Mouse (Mus musculus) stomach, embryonic 16.5 days (tissue): ENCODE results near the gene Brwd1. TPM values are rescaled to one million over a fixed set of nuclear protein-coding genes. Genes with fewer than 3 reads are reported as not detected.
"Not testable (repeated sequence)": the region's sequence is repeated elsewhere in the genome, so short reads cannot be mapped to it uniquely, and the experiment has no call there.

Experiments
- ATAC-seq: fragments of 200-750 bp; cut with Nextera tagmentation; 2 replicates; pipeline ENCODE4 v1.8.0; 2017; ENCODE audit warnings: moderate number of reproducible peaks, moderate TSS enrichment; ENCODE audit not compliant: insufficient read depth, low FRiP score
- H3K27ac ChIP-seq: fragments of 300-500 bp; sonication (generic); 2 replicates; pipeline ENCODE4 v1.5.1; 2014; ENCODE audit warnings: low read length
- H3K27me3 ChIP-seq: fragments of 300-500 bp; sonication (generic); 2 replicates; pipeline ENCODE4 v1.6.1; 2014; ENCODE audit warnings: low read length, control low read depth, mixed read lengths; ENCODE audit not compliant: control insufficient read depth, insufficient read depth
- H3K36me3 ChIP-seq: fragments of 300-500 bp; sonication (generic); 2 replicates; pipeline ENCODE4 v1.6.1; 2014; ENCODE audit warnings: low read length; ENCODE audit not compliant: control insufficient read depth, insufficient read depth
- H3K4me1 ChIP-seq: fragments of 300-500 bp; sonication (generic); 2 replicates; pipeline ENCODE4 v1.6.1; 2014; ENCODE audit warnings: low read length, control low read depth, mixed read lengths; ENCODE audit not compliant: control insufficient read depth, insufficient read depth
- H3K4me2 ChIP-seq: fragments of 300-500 bp; sonication (generic); 2 replicates; pipeline ENCODE4 v1.6.1; 2014; ENCODE audit warnings: low read depth, low read length, mixed read lengths
- H3K4me3 ChIP-seq: fragments of 300-500 bp; sonication (generic); replicated peaks from 2 replicates; pipeline ENCODE4 v1.5.1; 2014; ENCODE audit warnings: mild to moderate bottlenecking, low read length
- H3K9ac ChIP-seq: fragments of 300-500 bp; sonication (generic); 2 replicates; pipeline ENCODE4 v1.6.1; 2014; ENCODE audit warnings: low read length
- H3K9me3 ChIP-seq: fragments of 300-500 bp; sonication (generic); replicated peaks from 2 replicates; pipeline ENCODE4 v1.6.1; 2016; ENCODE audit warnings: low read length, control low read depth; ENCODE audit not compliant: control insufficient read depth
- WGBS: fragments of 180-500 bp; shearing (Covaris S2); extraction: QIAGEN DNeasy Blood & Tissue Kit; methylation state at CpG from one replicate; pipeline ENCODE4 v1.1.7; 2014; 5-methylcytosine and 5-hydroxymethylcytosine counted together
- polyA plus RNA-seq: library from polyadenylated mRNA; unstranded; fragments of >200 nt; fragmentation: Nextera tagmentation; extraction: Ambion mirVana; gene quantifications from 2 replicates; pipeline ENCODE4 v1.2.1, GENCODE M21; 2015

Brwd1 gene
- polyA plus RNA-seq, 1 experiment from 2014 or later, result 70.0 TPM

- Histone ChIP-seq H3K4me2 (no peak overlapping the region), H3K4me1 (no peaks in the 10 kb centered on the region), H3K27me3 (no peaks in the 10 kb centered on the region), H3K27ac (no peak overlapping the region), H3K36me3 (peaks cover 34% of the 10 kb centered on the region), H3K9me3 (no peaks in the 10 kb centered on the region), H3K4me3 (no peak overlapping the region), H3K9ac (no peak overlapping the region)
- 89% methylated on average over 4 of the region's 4 CpGs for WGBS
- no peak for ATAC-seq
These were observed 41.6 kb downstream of the Brwd1 start for GRCm38 (mm10) chr16:96040691-96041090.

GRCm38 (mm10) chr16:96039538-96039937 lies 42.8 kb downstream of the Brwd1 start:
- Histone ChIP-seq H3K4me1 (no peaks in the 10 kb centered on the region), H3K9ac (no peak overlapping the region), H3K36me3 (peaks cover 37% of the 10 kb centered on the region), H3K27me3 (no peaks in the 10 kb centered on the region), H3K4me2 (no peak overlapping the region), H3K9me3 (no peaks in the 10 kb centered on the region), H3K4me3 (no peak overlapping the region), H3K27ac (no peak overlapping the region)
- no peak for ATAC-seq
- 66% methylated on average over 6 of the region's 6 CpGs for WGBS

- Histone ChIP-seq H3K27ac (no peak overlapping the region), H3K4me1 (no peaks in the 10 kb centered on the region), H3K9me3 (no peaks in the 10 kb centered on the region), H3K4me3 (no peak overlapping the region), H3K27me3 (no peaks in the 10 kb centered on the region), H3K36me3 (peaks cover 30% of the 10 kb centered on the region), H3K4me2 (no peak overlapping the region), H3K9ac (no peak overlapping the region)
- 90% methylated on average over 6 of the region's 6 CpGs for WGBS
- no peak for ATAC-seq
These were observed 47.9 kb downstream of the Brwd1 start for GRCm38 (mm10) chr16:96034473-96034872.

GRCm38 (mm10) chr16:96032368-96033043 lies 49.8 kb downstream of the Brwd1 start:
- 87% methylated on average over 13 of the region's 13 CpGs for WGBS
- no peak for ATAC-seq
- H3K36me3 ChIP-seq, result peaks cover 32% of the 10 kb centered on the region

GRCm38 (mm10) chr16:96030476-96031102 lies 51.7 kb downstream of the Brwd1 start:
- no peaks in the 10 kb centered on the region for H3K9me3 ChIP-seq
- no peak overlapping the region for H3K4me3 ChIP-seq
- no peak for ATAC-seq
- no peak overlapping the region for H3K9ac ChIP-seq
- H3K27me3 ChIP-seq, result no peaks in the 10 kb centered on the region
- H3K4me2 ChIP-seq, result no peak overlapping the region
- peaks cover 33% of the 10 kb centered on the region for H3K36me3 ChIP-seq
- WGBS, result 77% methylated on average over 2 of the region's 2 CpGs
- no peak overlapping the region for H3K27ac ChIP-seq
- no peaks in the 10 kb centered on the region for H3K4me1 ChIP-seq

More at GRCm38 (mm10) chr16:96032368-96033043, 49.8 kb downstream of the Brwd1 start:
- Histone ChIP-seq H3K9me3 (no peaks in the 10 kb centered on the region), H3K9ac (no peak overlapping the region), H3K4me1 (no peaks in the 10 kb centered on the region), H3K27me3 (no peaks in the 10 kb centered on the region), H3K4me3 (no peak overlapping the region), H3K27ac (no peak overlapping the region), H3K4me2 (no peak overlapping the region)

GRCm38 (mm10) chr16:96026256-96026655 lies 56.1 kb downstream of the Brwd1 start:
- H3K27ac ChIP-seq, result no peak overlapping the region

GRCm38 (mm10) chr16:96025244-96025643 lies 57.1 kb downstream of the Brwd1 start:
- no peak for ATAC-seq
- 84% methylated on average over 3 of the region's 3 CpGs for WGBS
- H3K36me3 ChIP-seq, result peaks cover 35% of the 10 kb centered on the region

More at GRCm38 (mm10) chr16:96026256-96026655, 56.1 kb downstream of the Brwd1 start:
- 89% methylated on average over 5 of the region's 5 CpGs for WGBS
- no peak for ATAC-seq
- H3K9ac ChIP-seq, result no peak overlapping the region
- H3K27me3 ChIP-seq, result no peaks in the 10 kb centered on the region
- H3K36me3 ChIP-seq, result peaks cover 29% of the 10 kb centered on the region
- H3K4me2 ChIP-seq, result no peak overlapping the region
- H3K9me3 ChIP-seq, result no peaks in the 10 kb centered on the region
- H3K4me3 ChIP-seq, result no peak overlapping the region
- no peaks in the 10 kb centered on the region for H3K4me1 ChIP-seq

GRCm38 (mm10) chr16:96021045-96021444 lies 61.3 kb downstream of the Brwd1 start:
- WGBS, result 91% methylated on average over 10 of the region's 10 CpGs
- no peaks in the 10 kb centered on the region for H3K4me1 ChIP-seq
- ATAC-seq, result no peak

More at GRCm38 (mm10) chr16:96025244-96025643, 57.1 kb downstream of the Brwd1 start:
- no peaks in the 10 kb centered on the region for H3K9me3 ChIP-seq
- no peak overlapping the region for H3K4me3 ChIP-seq
- no peaks in the 10 kb centered on the region for H3K4me1 ChIP-seq
- H3K27ac ChIP-seq, result no peak overlapping the region
- H3K4me2 ChIP-seq, result no peak overlapping the region
- H3K9ac ChIP-seq, result no peak overlapping the region
- H3K27me3 ChIP-seq, result no peaks in the 10 kb centered on the region

GRCm38 (mm10) chr16:96009124-96009523 lies 73.2 kb downstream of the Brwd1 start:
- not testable (repeated sequence) for H3K9me3 ChIP-seq, H3K27me3 ChIP-seq, H3K4me1 ChIP-seq, H3K4me3 ChIP-seq, H3K27ac ChIP-seq, H3K9ac ChIP-seq, ATAC-seq, H3K4me2 ChIP-seq, H3K36me3 ChIP-seq
- WGBS, result no CpG with 5 or more reads among the region's 10 CpGs

More at GRCm38 (mm10) chr16:96021045-96021444, 61.3 kb downstream of the Brwd1 start:
- no peak overlapping the region for H3K4me3 ChIP-seq
- H3K4me2 ChIP-seq, result no peak overlapping the region
- H3K36me3 ChIP-seq, result peaks cover 42% of the 10 kb centered on the region
- no peaks in the 10 kb centered on the region for H3K9me3 ChIP-seq
- H3K9ac ChIP-seq, result no peak overlapping the region
- H3K27me3 ChIP-seq, result no peaks in the 10 kb centered on the region
- no peak overlapping the region for H3K27ac ChIP-seq
